Mouse (Mus musculus) liver, embryonic 14.5 days (tissue): Measurements from ENCODE around the gene Iffo1. TPM values are rescaled to one million over a fixed set of nuclear protein-coding genes. Genes with fewer than 3 reads are reported as not detected.

Experiments used
- ATAC-seq: fragments of 200-750 bp; cut with Nextera tagmentation; 2 replicates; pipeline ENCODE4 v1.8.0; 2017; ENCODE audit warnings: moderate number of reproducible peaks, mild to moderate bottlenecking, moderate library complexity; ENCODE audit not compliant: insufficient read depth
- DNase-seq, 3 experiments: peaks; one replicate each; pipeline ENCODE4 v3.0.0-alpha.2; 2012 to 2013; ENCODE audit warnings: low read depth in 3 of 3, low spot score in 3 of 3
- H3K27ac ChIP-seq: fragments of 300-500 bp; sonication (generic); 2 replicates; pipeline ENCODE4 v1.5.1; 2014; ENCODE audit warnings: moderate library complexity, mild to moderate bottlenecking, control low read depth, inconsistent platforms
- H3K27me3 ChIP-seq: fragments of 300-500 bp; sonication (generic); 2 replicates; pipeline ENCODE4 v1.6.1; 2014; ENCODE audit warnings: mild to moderate bottlenecking, low read length, moderate library complexity; ENCODE audit not compliant: control insufficient read depth, insufficient read depth
- H3K36me3 ChIP-seq: fragments of 300-500 bp; sonication (generic); replicated peaks from 2 replicates; pipeline ENCODE4 v1.6.1; 2014; ENCODE audit warnings: low read depth; ENCODE audit not compliant: control insufficient read depth, insufficient read depth
- H3K4me1 ChIP-seq, 2 experiments: fragments of 200-500 bp in 1 of 2; fragments of 300-500 bp in 1 of 2; sonication (generic) in 1 of 2; replicated peaks; 2 replicates each; pipeline ENCODE4 v1.6.1; 2012 to 2014; ENCODE audit warnings: antibody characterized with exemption in 1 of 2, inconsistent platforms in 1 of 2, low read length in 1 of 2; ENCODE audit not compliant: control insufficient read depth in 2 of 2, insufficient read depth in 2 of 2
- H3K4me2 ChIP-seq: fragments of 300-500 bp; sonication (generic); 2 replicates; pipeline ENCODE4 v1.6.1; 2014; ENCODE audit warnings: low read depth, mild to moderate bottlenecking, control low read depth, moderate library complexity
- H3K4me3 ChIP-seq, 2 experiments: fragments of 200-500 bp in 1 of 2; fragments of 300-500 bp in 1 of 2; sonication (generic) in 1 of 2; 2 replicates each; pipeline ENCODE4 v1.5.1; 2012 to 2014; ENCODE audit warnings: low read depth in 2 of 2, low read length in 2 of 2, mild to moderate bottlenecking in 2 of 2, control low read depth in 1 of 2, inconsistent platforms in 1 of 2, moderate library complexity in 1 of 2; ENCODE audit not compliant: insufficient read depth in 1 of 2
- H3K9ac ChIP-seq: fragments of 300-500 bp; sonication (generic); replicated peaks from 2 replicates; pipeline ENCODE4 v1.6.1; 2014; ENCODE audit warnings: mild to moderate bottlenecking, control low read depth, moderate library complexity
- H3K9me3 ChIP-seq: fragments of 300-500 bp; sonication (generic); 2 replicates; pipeline ENCODE4 v1.6.1; 2016; ENCODE audit warnings: low read length, mixed read lengths; ENCODE audit not compliant: control insufficient read depth
- CTCF ChIP-seq: IDR thresholded peaks from 2 replicates; pipeline ENCODE4 v1.5.1; 2016; ENCODE audit warnings: antibody characterized with exemption, low read depth, control low read depth
- EP300 ChIP-seq: IDR thresholded peaks from 2 replicates; pipeline ENCODE4 v1.6.1; 2016; ENCODE audit warnings: antibody characterized with exemption, low read depth
- WGBS: fragments of 180-500 bp; shearing (Covaris S2); extraction: QIAGEN DNeasy Blood & Tissue Kit; methylation state at CpG from one replicate; pipeline ENCODE4 v1.1.7; 2014; ENCODE audit not compliant: insufficient replicate concordance; 5-methylcytosine and 5-hydroxymethylcytosine counted together
- polyA plus RNA-seq, 2 experiments: library from polyadenylated mRNA; depleted of rRNA in 1 of 2; stranded (reverse) in 1 of 2; unstranded in 1 of 2; fragments of >200 nt; fragmentation: Nextera tagmentation in 1 of 2; extraction: Ambion mirVana in 1 of 2; gene quantifications; 2 replicates each; pipeline versions ENCODE4 v1.2.1 to v1.2.3; 2012 to 2014

The Iffo1 gene
- polyA plus RNA-seq, 2 experiments, result 1.8 to 6.0 TPM

GRCm38 (mm10) chr6:125104223-125104622, 40.8 kb upstream of the Iffo1 start:
- peak overlapping the region; percentile 56 for H3K9ac ChIP-seq
- ATAC-seq (peak; percentile 100), DNase-seq (peak; percentile 84 to 90 (median 85))
- WGBS, result 7% methylated on average over 4 of the region's 4 CpGs
- peak overlapping the region; percentile 62 for H3K4me2 ChIP-seq
- peaks cover 18% of the 10 kb centered on the region in 2 experiments for H3K4me1 ChIP-seq
- H3K9me3 ChIP-seq, result no peaks in the 10 kb centered on the region
- H3K27me3 ChIP-seq, result no peaks in the 10 kb centered on the region
- TF ChIP-seq CTCF (no peak), EP300 (peak; percentile 92)
- H3K27ac ChIP-seq, result peak overlapping the region; percentile 94
- H3K4me3 ChIP-seq, result no peak overlapping the region
- H3K36me3 ChIP-seq, result peaks cover 86% of the 10 kb centered on the region

- H3K36me3 ChIP-seq, result peaks cover 87% of the 10 kb centered on the region
- TF ChIP-seq CTCF (peak; percentile 41), EP300 (no peak)
- no peak for DNase-seq
Observed at GRCm38 (mm10) chr6:125107705-125108104, 37.3 kb upstream of the Iffo1 start.

GRCm38 (mm10) chr6:125109371-125109770, 35.7 kb upstream of the Iffo1 start:
- Histone ChIP-seq H3K27me3 (no peaks in the 10 kb centered on the region), H3K4me2 (no peak overlapping the region), H3K9ac (no peak overlapping the region), H3K4me3 (no peak overlapping the region), H3K4me1 (peaks cover 6 to 7% of the 10 kb centered on the region in 2 experiments), H3K9me3 (no peaks in the 10 kb centered on the region), H3K36me3 (peaks cover 97% of the 10 kb centered on the region), H3K27ac (no peak overlapping the region)
- 89% methylated on average over 14 of the region's 14 CpGs for WGBS
- TF ChIP-seq EP300 (no peak), CTCF (no peak)
- no peak for DNase-seq
- ATAC-seq, result no peak

More at GRCm38 (mm10) chr6:125107705-125108104, 37.3 kb upstream of the Iffo1 start:
- H3K4me1 ChIP-seq, result peaks cover 15 to 16% of the 10 kb centered on the region in 2 experiments
- no peak overlapping the region for H3K4me3 ChIP-seq
- WGBS, result 89% methylated on average over 2 of the region's 2 CpGs
- H3K4me2 ChIP-seq, result no peak overlapping the region
- no peaks in the 10 kb centered on the region for H3K9me3 ChIP-seq
- H3K27me3 ChIP-seq, result no peaks in the 10 kb centered on the region
- ATAC-seq, result no peak
- no peak overlapping the region for H3K9ac ChIP-seq
- no peak overlapping the region for H3K27ac ChIP-seq

- H3K9ac ChIP-seq, result no peak overlapping the region
- no peak for TF ChIP-seq EP300
- TF ChIP-seq CTCF, result peak; percentile 72
- H3K27me3 ChIP-seq, result no peaks in the 10 kb centered on the region
- peaks cover 96% of the 10 kb centered on the region for H3K36me3 ChIP-seq
- no peak for ATAC-seq
- H3K4me3 ChIP-seq, result no peak overlapping the region
- H3K9me3 ChIP-seq, result no peaks in the 10 kb centered on the region
- WGBS, result 83% methylated on average over 7 of the region's 7 CpGs
- no peak overlapping the region for H3K27ac ChIP-seq
- DNase-seq, result no peak
- no peaks in the 10 kb centered on the region for H3K4me1 ChIP-seq
- no peak overlapping the region for H3K4me2 ChIP-seq
Observed at GRCm38 (mm10) chr6:125110927-125111326, 34.1 kb upstream of the Iffo1 start.

GRCm38 (mm10) chr6:125112553-125112952, 32.5 kb upstream of the Iffo1 start:
- Histone ChIP-seq H3K9ac (no peak overlapping the region), H3K36me3 (peaks cover 96% of the 10 kb centered on the region), H3K27me3 (no peaks in the 10 kb centered on the region), H3K27ac (no peak overlapping the region), H3K9me3 (no peaks in the 10 kb centered on the region), H3K4me1 (no peaks in the 10 kb centered on the region), H3K4me2 (no peak overlapping the region), H3K4me3 (no peak overlapping the region)
- TF ChIP-seq CTCF (no peak), EP300 (no peak)
- DNase-seq (no peak), ATAC-seq (no peak)
- WGBS, result 74% methylated on average over 11 of the region's 11 CpGs
